Mouse (Mus musculus) bone marrow, adult 2 months (tissue): ENCODE measurements around the gene Fmnl2. TPM values are rescaled to one million over a fixed set of nuclear protein-coding genes. Genes with fewer than 3 reads are reported as not detected.

Experiments
- H3K27ac ChIP-seq: fragments of 200-500 bp; 2 replicates; pipeline ENCODE4 v1.5.1; 2012; ENCODE audit warnings: low read depth, mild to moderate bottlenecking, control low read depth, inconsistent platforms, low read length; ENCODE audit not compliant: control insufficient read depth, poor library complexity, insufficient read depth
- H3K4me1 ChIP-seq: fragments of 200-500 bp; 2 replicates; pipeline ENCODE4 v1.6.1; 2011; ENCODE audit warnings: low read length; ENCODE audit not compliant: control insufficient read depth, insufficient read depth
- H3K4me3 ChIP-seq: fragments of 200-500 bp; replicated peaks from 2 replicates; pipeline ENCODE3; 2011; ENCODE audit warnings: mild to moderate bottlenecking, low read depth, low read length, control low read depth; ENCODE audit not compliant: control insufficient read depth
- CTCF ChIP-seq: fragments of 200-500 bp; IDR thresholded peaks from 2 replicates; pipeline ENCODE4 v1.5.1; 2011; ENCODE audit warnings: low read length, control low read depth; ENCODE audit not compliant: control insufficient read depth, insufficient read depth
- POLR2A ChIP-seq: fragments of 200-500 bp; IDR thresholded peaks from 2 replicates; pipeline ENCODE4 v1.6.1; 2011; ENCODE audit warnings: low read depth, mild to moderate bottlenecking, control low read depth, low read length, borderline replicate concordance; ENCODE audit not compliant: control insufficient read depth
- WGBS: fragments of 180-500 bp; shearing (Covaris S2); methylation state at CpG from one replicate; pipeline ENCODE4 v1.1.7; 2018; 5-methylcytosine and 5-hydroxymethylcytosine counted together
- polyA plus RNA-seq: library from polyadenylated mRNA; stranded (reverse); fragments of >200 nt; gene quantifications from 2 replicates; pipeline ENCODE4 v1.2.4, GENCODE M21; 2011; ENCODE audit warnings: low replicate concordance; ENCODE audit not compliant: missing spikeins, insufficient read depth, insufficient read length

The Fmnl2 gene
- polyA plus RNA-seq, 1 experiment: 9.2 TPM

DNA sequence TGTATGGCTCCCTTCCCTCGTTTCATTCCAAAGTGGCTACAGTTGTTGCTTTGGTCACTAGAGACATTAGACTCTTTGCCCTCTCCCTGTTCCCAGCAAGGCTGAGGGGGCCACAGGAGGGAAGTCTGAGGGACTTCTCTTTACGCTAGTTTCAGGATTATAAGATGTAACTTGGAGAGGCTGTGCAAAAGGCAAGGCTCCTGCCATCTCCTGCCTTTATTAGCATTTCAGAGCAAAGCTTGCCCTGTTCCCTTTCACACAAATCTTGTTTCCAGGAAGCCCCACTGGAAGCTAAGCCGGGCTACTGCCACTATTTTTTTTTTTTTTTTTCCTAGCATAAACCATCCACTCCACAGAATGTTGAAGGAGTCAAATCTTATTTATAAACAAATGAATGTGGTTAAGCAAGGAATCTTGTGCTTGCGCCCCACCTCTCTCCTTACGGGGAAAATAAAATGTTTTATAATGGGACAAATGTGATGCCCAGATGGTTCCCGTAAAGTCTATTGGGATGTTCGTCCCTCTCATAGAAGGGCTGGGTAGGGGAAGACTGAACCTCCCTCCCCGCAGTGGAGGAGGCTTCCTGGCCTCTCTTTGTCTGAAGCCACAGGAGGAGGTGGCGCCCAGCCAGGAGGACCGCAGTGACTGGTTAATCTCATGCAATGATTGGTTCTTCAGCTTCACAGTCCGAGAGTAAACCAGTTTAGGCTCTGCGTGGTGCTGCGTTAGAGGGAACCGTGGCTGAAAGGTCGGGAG is 101.1 kb downstream of the Fmnl2 start:
- peak overlapping the region; percentile 27; the same call in 1 of the 2 replicates for H3K27ac ChIP-seq
- peaks cover 3% of the 10 kb centered on the region; the same call in 1 of the 2 replicates for H3K4me1 ChIP-seq
- 20% methylated on average over 15 of the region's 15 CpGs for WGBS
- H3K4me3 ChIP-seq: no peak overlapping the region
- no peak for TF ChIP-seq POLR2A
- TF ChIP-seq CTCF: no peak

DNA sequence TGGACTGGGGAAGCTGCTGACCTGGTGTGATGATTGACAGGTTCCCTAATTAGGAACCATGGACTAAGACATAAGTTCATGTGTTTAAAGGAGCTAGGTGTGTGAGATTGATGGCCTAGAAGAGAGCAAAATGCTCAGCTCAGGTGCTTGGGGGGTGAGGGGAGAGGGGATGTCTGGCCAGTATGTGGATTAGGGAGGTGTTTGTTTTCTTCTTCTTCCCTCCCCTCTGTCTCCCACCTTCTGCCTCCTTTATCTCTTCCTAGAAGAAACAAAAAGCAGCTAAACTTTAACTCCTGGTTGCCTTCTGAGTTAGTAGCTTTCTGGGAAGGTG is 101.6 kb downstream of the Fmnl2 start:
- Histone ChIP-seq H3K27ac (no peak overlapping the region), H3K4me3 (no peak overlapping the region), H3K4me1 (peaks cover 3% of the 10 kb centered on the region; the same call in 1 of the 2 replicates)
- TF ChIP-seq POLR2A (no peak), CTCF (no peak)

DNA sequence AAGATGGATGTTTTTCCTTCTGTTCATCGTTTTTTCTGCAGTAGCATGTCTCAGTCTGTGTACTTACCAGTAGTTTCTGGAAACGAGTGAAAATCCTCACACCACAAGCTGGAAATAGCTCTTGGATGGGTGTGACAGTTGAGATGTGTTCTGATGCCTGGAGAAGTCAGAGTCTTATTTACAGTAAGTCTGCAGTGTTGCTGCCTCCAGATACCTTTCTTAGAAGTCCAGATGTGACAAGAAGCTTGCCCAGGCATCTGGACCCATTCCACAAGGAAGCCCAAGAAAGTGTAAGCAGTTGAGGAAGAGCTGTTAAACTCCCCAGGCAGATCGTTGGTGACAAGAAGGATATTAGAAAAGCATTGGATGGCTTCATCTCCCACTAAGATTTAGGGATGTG is 102.3 kb downstream of the Fmnl2 start:
- no peak overlapping the region for H3K4me3 ChIP-seq
- H3K4me1 ChIP-seq: peaks cover 3% of the 10 kb centered on the region; the same call in 1 of the 2 replicates
- TF ChIP-seq CTCF: no peak
- WGBS: 50% methylated on average over 3 of the region's 3 CpGs
- H3K27ac ChIP-seq: no peak overlapping the region

DNA sequence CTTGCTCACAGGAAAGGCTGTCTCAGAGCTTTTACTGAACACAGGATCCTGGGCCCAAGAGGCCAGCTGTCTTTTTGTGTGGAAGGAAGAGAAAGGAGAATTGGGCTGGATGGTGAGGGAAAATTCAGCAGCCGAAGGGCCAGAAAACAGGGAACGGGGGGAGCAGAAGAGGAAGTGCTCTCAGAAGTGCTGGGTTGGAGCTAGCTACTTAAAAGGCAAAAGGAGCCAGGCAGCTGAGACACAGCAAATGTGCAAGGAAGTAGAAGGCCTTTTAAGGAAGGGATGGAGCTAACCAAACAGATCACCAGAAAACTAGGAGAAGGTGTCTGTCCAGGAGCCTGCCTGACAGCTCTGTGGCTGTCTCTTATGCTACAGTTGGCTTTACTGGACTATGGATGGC is 103.0 kb downstream of the Fmnl2 start:
- TF ChIP-seq POLR2A: no peak
- TF ChIP-seq CTCF: no peak
- 0 out of 2 replicates have a peak overlapping the region, but pooled peaks have one; percentile 36 for H3K27ac ChIP-seq
- H3K4me1 ChIP-seq: peaks cover 3% of the 10 kb centered on the region; the same call in 1 of the 2 replicates
- WGBS: 9% methylated on average over 2 of the region's 2 CpGs
- no peak overlapping the region for H3K4me3 ChIP-seq

DNA sequence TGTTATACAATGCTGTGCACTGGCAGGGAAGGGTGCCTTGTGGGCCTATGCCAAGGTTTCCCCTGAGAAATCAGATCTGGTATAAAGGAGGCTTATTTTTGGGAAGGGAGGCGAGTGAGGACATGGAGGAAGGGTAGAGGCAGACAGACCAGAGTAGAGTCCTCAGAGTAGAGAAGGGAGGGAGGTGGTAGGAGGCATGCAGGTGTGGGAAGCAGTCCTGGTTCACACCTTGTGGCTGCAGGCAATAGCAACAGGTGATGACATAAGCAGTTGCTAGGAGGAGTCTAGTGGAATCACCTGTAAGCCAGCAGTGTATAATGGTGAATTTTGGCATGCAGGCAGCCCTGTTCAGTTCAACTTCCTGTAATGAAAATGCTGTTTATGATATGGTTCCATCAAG is 105.8 kb downstream of the Fmnl2 start:
- H3K4me3 ChIP-seq: no peak overlapping the region
- TF ChIP-seq CTCF: no peak
- no peak for TF ChIP-seq POLR2A
- no peak overlapping the region for H3K27ac ChIP-seq
- WGBS: 68% methylated on average over 1 of the region's 1 CpGs
- H3K4me1 ChIP-seq: peaks cover 5% of the 10 kb centered on the region

DNA sequence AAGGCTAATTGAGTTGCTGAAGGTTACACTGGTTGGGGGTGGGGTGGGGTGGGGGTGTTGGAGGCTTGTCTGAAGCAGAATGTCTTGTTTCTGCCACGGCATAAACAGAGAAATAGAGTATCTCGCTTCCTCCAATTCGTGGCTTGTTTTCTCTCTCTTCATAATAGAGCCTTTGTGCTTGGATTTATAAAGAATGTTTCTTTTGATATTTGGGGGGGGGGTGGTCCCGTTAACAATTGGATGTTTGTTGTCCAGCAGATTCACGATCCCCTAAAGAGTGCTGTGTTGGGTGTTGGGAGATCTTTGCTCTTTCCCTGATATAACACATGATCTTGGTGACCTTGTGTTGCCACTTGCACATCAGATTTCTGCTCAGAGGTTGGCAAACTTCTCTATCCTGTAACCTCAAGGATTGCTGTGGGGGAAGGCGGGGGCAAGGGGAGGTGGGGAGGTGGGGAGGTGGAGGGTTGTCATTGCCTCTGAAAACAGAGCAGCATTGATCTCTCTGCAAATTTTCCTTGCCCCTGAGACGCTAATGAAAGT is 106.8 kb downstream of the Fmnl2 start:
- 48% methylated on average over 7 of the region's 7 CpGs for WGBS
- Histone ChIP-seq H3K27ac (no peak overlapping the region), H3K4me3 (no peak overlapping the region), H3K4me1 (peaks cover 5% of the 10 kb centered on the region)
- TF ChIP-seq POLR2A (no peak), CTCF (no peak)

DNA sequence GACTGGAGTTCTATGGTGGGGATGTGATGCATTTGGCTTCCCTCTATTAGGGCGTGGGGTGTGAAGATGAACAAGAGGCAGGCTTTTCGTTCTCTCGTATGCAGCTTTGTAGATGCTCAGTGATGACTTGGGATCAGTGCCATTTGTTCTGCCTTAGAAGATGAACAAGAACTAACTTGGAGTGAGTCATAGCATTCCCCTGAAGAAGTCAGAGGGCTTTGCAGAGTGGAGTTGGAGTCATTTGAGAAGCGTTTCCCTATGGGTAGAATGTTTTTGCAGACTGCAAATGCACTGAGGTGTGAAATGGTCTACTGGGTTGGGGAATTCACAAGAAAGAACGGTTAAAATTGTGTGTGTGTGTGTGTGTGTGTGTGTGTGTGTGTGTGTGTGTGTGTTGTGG is 108.6 kb downstream of the Fmnl2 start:
- TF ChIP-seq CTCF: no peak
- TF ChIP-seq POLR2A: no peak
- peaks cover 8% of the 10 kb centered on the region for H3K4me1 ChIP-seq
- 70% methylated on average over 5 of the region's 5 CpGs for WGBS
- no peak overlapping the region for H3K27ac ChIP-seq
- H3K4me3 ChIP-seq: no peak overlapping the region

DNA sequence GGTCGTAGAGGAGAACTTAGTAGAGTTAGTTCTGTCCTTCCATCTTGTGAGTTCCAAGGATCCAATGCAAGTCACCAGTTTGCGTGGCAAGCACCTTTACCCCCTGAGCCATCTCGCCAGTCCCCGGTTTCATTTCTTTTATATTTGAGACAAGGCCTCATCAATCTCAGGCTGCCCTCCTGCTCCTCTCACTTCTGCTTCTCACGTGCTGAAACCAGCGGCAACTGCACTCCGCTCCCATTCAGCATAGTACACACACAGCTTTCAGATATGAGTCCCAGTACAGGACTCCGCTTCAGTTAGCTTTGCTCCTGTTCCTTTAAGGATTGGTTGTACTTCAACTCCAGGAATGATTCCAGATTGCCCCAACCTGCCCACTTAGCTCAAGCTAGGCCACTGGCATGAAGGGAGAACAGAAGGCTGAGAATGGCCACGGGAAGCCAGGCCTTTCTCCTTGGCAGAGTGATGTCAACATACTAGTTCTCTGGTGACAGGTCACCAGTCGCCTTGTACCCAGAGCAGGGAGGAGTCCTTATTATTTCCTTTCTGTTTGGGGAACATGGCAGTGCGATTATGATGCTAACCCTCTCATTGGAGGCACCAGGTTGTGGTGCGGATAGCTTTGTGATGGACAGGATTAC is 109.3 kb downstream of the Fmnl2 start:
- 58% methylated on average over 12 of the region's 12 CpGs for WGBS
- no peak for TF ChIP-seq POLR2A
- TF ChIP-seq CTCF: no peak
- peaks cover 8% of the 10 kb centered on the region for H3K4me1 ChIP-seq
- peak overlapping the region; percentile 67 for H3K27ac ChIP-seq
- no peak overlapping the region for H3K4me3 ChIP-seq

DNA sequence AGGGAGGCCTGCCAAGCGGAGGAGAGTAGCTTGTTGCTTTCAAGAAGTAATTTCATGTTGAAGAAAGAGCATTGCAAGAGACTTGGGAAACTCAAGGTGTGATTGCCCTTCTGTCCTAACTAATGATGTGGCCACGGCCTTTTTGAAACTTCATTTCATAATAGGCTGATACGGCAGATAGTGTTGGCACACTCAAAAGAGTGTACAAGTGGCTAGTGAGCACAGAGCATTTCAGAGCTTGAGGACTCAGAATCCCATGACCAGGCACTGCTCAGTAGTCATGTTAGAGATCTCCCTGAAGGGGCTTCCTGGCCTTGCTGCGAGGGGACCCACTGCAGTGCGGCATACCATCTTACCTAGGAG is 109.8 kb downstream of the Fmnl2 start:
- no peak for TF ChIP-seq POLR2A
- TF ChIP-seq CTCF: no peak
- no peak overlapping the region for H3K4me3 ChIP-seq
- 56% methylated on average over 5 of the region's 5 CpGs for WGBS
- H3K27ac ChIP-seq: peak overlapping the region; percentile 67
- H3K4me1 ChIP-seq: peaks cover 8% of the 10 kb centered on the region

DNA sequence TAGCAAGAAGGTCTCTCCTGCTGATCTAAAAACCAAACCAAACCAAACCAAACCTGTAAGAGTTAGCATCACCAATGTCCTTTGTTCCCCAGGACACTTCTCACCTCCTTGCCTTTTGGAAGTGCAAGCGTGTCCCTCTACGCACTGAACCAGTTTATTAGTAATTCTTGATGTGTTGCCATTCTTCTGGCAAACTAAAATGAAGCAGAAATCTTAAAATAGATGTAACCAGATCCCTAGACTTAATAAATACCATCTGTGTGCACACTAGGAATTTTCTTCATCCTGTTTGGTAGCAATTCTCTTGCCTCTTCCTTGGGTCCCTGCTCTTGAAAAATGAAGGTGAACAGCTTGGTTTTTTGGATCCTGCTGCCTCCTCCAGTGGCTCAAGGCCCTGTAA is 111.2 kb downstream of the Fmnl2 start:
- Histone ChIP-seq H3K4me1 (peaks cover 6% of the 10 kb centered on the region), H3K27ac (no peak overlapping the region), H3K4me3 (no peak overlapping the region)
- TF ChIP-seq CTCF (no peak), POLR2A (no peak)
- 81% methylated on average over 2 of the region's 2 CpGs for WGBS
